Mouse (Mus musculus) heart, embryonic 15.5 days (tissue): Measurements from ENCODE around the gene Zfc3h1. TPM values are rescaled to one million over a fixed set of nuclear protein-coding genes. Genes with fewer than 3 reads are reported as not detected.

Experiments
- polyA plus RNA-seq: library from polyadenylated mRNA; unstranded; fragments of >200 nt; fragmentation: Nextera tagmentation; extraction: Ambion mirVana; gene quantifications from 2 replicates; pipeline ENCODE4 v1.2.1, GENCODE M21; 2015

Gene Zfc3h1
- polyA plus RNA-seq, 1 experiment from 2014 or later = 10.2 TPM

Other genes starting within 250 kb of the Zfc3h1 start
- 0.05 TPM in 1 of 2 replicates, not detected in the other for gene Tph2, start 199.9 kb upstream of the Zfc3h1 start, polyA plus RNA-seq
- gene Tbc1d15, start 133.5 kb upstream of the Zfc3h1 start, polyA plus RNA-seq = 32.9 and 34.4 TPM in 2 replicates
- 12.0 and 12.1 TPM in 2 replicates for gene Rab21, start 69.4 kb upstream of the Zfc3h1 start, polyA plus RNA-seq
- 18.0 and 20.9 TPM in 2 replicates for gene Tmem19, start 22.5 kb upstream of the Zfc3h1 start, polyA plus RNA-seq
- gene Thap2, start 516 bp upstream of the Zfc3h1 start, polyA plus RNA-seq = 13.7 and 14.6 TPM in 2 replicates
- not detected in 2 replicates for gene A930009A15Rik, start 185.0 kb downstream of the Zfc3h1 start, polyA plus RNA-seq
- 0.31 and 1.1 TPM in 2 replicates for gene Lgr5, start 202.8 kb downstream of the Zfc3h1 start, polyA plus RNA-seq